Mouse (Mus musculus): ENCODE results near the gene Slc4a1.

DNA sequence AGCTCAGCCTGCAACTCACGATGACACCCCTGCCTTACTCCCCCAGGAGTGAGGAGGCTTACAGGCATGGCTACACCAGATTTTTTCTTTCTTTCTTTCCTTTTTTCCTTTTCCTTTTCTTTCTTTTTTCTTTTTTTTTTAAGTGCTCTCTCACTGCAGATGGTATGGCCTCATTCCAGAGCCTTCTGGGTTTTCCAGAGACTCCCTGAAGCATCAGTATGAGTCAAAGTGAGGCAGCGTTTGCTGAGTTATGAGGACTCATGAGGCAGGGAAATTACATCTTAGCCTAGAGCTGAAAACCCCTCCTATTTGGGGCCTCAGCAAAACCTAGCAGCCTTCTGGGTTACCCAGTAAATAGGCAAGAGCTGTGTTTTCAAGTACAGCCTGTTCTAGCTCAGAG lies 18.4 kb upstream of the Slc4a1 start:
- no peak for TF ChIP-seq CTCF (IDR thresholded peaks at IDR 0.05)
- no peak for TF ChIP-seq POLR2A (IDR thresholded peaks at IDR 0.05; ENCODE audit: insufficient read depth, low read depth, low read length)

Measured in heart, adult 2 months (tissue).